Mouse (Mus musculus) liver, embryonic 14.5 days (tissue): Measurements from ENCODE around the gene Slc2a9.

Experiments used
- CTCF ChIP-seq: IDR thresholded peaks from 2 replicates; pipeline ENCODE4 v1.5.1; 2016; ENCODE audit warnings: antibody characterized with exemption, low read depth, control low read depth
- EP300 ChIP-seq: IDR thresholded peaks from 2 replicates; pipeline ENCODE4 v1.6.1; 2016; ENCODE audit warnings: antibody characterized with exemption, low read depth

GRCm38 (mm10) chr5:38333381-38333780, 169.6 kb downstream of the Slc2a9 start:
- TF ChIP-seq CTCF: no peak
- no peak for TF ChIP-seq EP300
